Mouse (Mus musculus) adrenal gland, postnatal 36 days (tissue): Measurements from ENCODE around the gene Npb. TPM values are rescaled to one million over a fixed set of nuclear protein-coding genes. Genes with fewer than 3 reads are reported as not detected.
"Not testable (repeated sequence)": the region's sequence is repeated elsewhere in the genome, so short reads cannot be mapped to it uniquely, and the experiment has no call there.

Experiments used
- DNase-seq, 2 experiments: peaks; one replicate each; pipeline ENCODE4 v3.0.0; 2021; ENCODE audit warnings: mixed read lengths in 1 of 2
- long read RNA-seq, 2 experiments: library from polyadenylated mRNA; stranded (forward); transcript quantifications; one replicate each; pipeline ENCODE4 v2.0.0; 2021; ENCODE audit warnings: borderline sequencing depth in 2 of 2
- total RNA-seq, 2 experiments: library from RNA; stranded (reverse); gene quantifications; 2 replicates each; pipeline ENCODE4 v1.2.3; 2021

Npb gene
- total RNA-seq, result 1 to 10 TPM in 1 of 2 experiments, not detected in 1; 1.6 TPM
- long read RNA-seq, experiment 1, partial matches to known transcripts, result 0 of 2 reads
- long read RNA-seq, experiment 1, other reads (novel, unspliced or antisense), result 0 of 2 reads
- long read RNA-seq, experiment 2, result 0 reads

GRCm38 (mm10) chr11:120608241-120609034, at the start of gene Npb:
Npb (plus strand) TSS chr11:120608477.
- DNase-seq, result no peak

GRCm38 (mm10) chr11:120558843-120559242, 49.4 kb upstream of the Npb start:
- DNase-seq, result not testable (repeated sequence)

- DNase-seq, result no peak
Observed at GRCm38 (mm10) chr11:120560952-120561728, 47.1 kb upstream of the Npb start.

GRCm38 (mm10) chr11:120562949-120563348, 45.3 kb upstream of the Npb start:
- no peak for DNase-seq

GRCm38 (mm10) chr11:120565114-120565513, 43.2 kb upstream of the Npb start:
- no peak for DNase-seq

- no peak for DNase-seq
Observed at GRCm38 (mm10) chr11:120568324-120568723, 40.0 kb upstream of the Npb start.

- no peak for DNase-seq
Observed at GRCm38 (mm10) chr11:120571122-120571521, 37.2 kb upstream of the Npb start.

- no peak for DNase-seq
Observed at GRCm38 (mm10) chr11:120571754-120572416, 36.4 kb upstream of the Npb start.

- DNase-seq, result no peak
Observed at GRCm38 (mm10) chr11:120572417-120572751, 35.9 kb upstream of the Npb start.

GRCm38 (mm10) chr11:120572752-120573584, 35.3 kb upstream of the Npb start, which contains the start of gene P4hb:
P4hb (minus strand) TSS chr11:120573253.
- DNase-seq, result peak; percentile 100

GRCm38 (mm10) chr11:120573585-120574277, 34.5 kb upstream of the Npb start:
- peak in 1 of 2 experiments; percentile 22 for DNase-seq

- DNase-seq, result no peak
Observed at GRCm38 (mm10) chr11:120574278-120574600, 34.0 kb upstream of the Npb start.

- DNase-seq, result no peak
Observed at GRCm38 (mm10) chr11:120575046-120575445, 33.2 kb upstream of the Npb start.

GRCm38 (mm10) chr11:120575940-120576339, 32.3 kb upstream of the Npb start:
- no peak for DNase-seq

GRCm38 (mm10) chr11:120576365-120576981, 31.8 kb upstream of the Npb start:
- DNase-seq, result no peak

GRCm38 (mm10) chr11:120577211-120578023, 30.9 kb upstream of the Npb start:
- DNase-seq, result no peak

GRCm38 (mm10) chr11:120578024-120578693, 30.1 kb upstream of the Npb start:
- DNase-seq, result no peak

GRCm38 (mm10) chr11:120578694-120579243, 29.5 kb upstream of the Npb start:
- peak in 1 of 2 experiments; percentile 22 for DNase-seq
